Mouse (Mus musculus) MEL (cell line): ENCODE data around the gene Aunip. TPM values are rescaled to one million over a fixed set of nuclear protein-coding genes. Genes with fewer than 3 reads are reported as not detected.
A peak's percentile ranks its signal among the peaks of the same experiment; 100 is the strongest.

ENCODE experiments used
- DNase-seq: peaks from one replicate; pipeline ENCODE4 v3.0.0; 2011; ENCODE audit warnings: low read depth, low spot score
- H3K27ac ChIP-seq: 2 replicates; pipeline ENCODE4 v1.5.1; 2012; ENCODE audit warnings: low read depth, mild to moderate bottlenecking, control low read depth, low read length, moderate library complexity; ENCODE audit not compliant: control insufficient read depth
- H3K27me3 ChIP-seq, 2 experiments: fragments of 150-350 bp in 1 of 2; sonication (generic) in 1 of 2; 2 replicates each; pipeline ENCODE4 v1.6.1; 2012; ENCODE audit warnings: low read length in 2 of 2, mild to moderate bottlenecking in 2 of 2, improper control_type of control experiment in 1 of 2, moderate library complexity in 1 of 2; ENCODE audit not compliant: insufficient read depth in 2 of 2, control insufficient read depth in 1 of 2
- H3K36me3 ChIP-seq, 2 experiments: 2 replicates each; pipeline ENCODE4 v1.6.1; 2012 to 2014; ENCODE audit warnings: low read length in 2 of 2, improper control_type of control experiment in 1 of 2, inconsistent platforms in 1 of 2, mild to moderate bottlenecking in 1 of 2; ENCODE audit not compliant: insufficient read depth in 2 of 2, control insufficient read depth in 1 of 2
- H3K4me1 ChIP-seq, 2 experiments: fragments of 150-350 bp in 1 of 2; sonication (generic) in 1 of 2; 2 replicates each; pipeline ENCODE4 v1.6.1; 2012; ENCODE audit warnings: low read length in 2 of 2, improper control_type of control experiment in 1 of 2, mild to moderate bottlenecking in 1 of 2; ENCODE audit not compliant: insufficient read depth in 2 of 2, control insufficient read depth in 1 of 2
- H3K4me3 ChIP-seq, 2 experiments: fragments of 150-350 bp in 1 of 2; sonication (generic) in 1 of 2; 2 replicates each; pipeline ENCODE4 v1.5.1; 2012; ENCODE audit warnings: low read depth in 2 of 2, low read length in 2 of 2, mild to moderate bottlenecking in 2 of 2, moderate library complexity in 2 of 2, control low read depth in 1 of 2, improper control_type of control experiment in 1 of 2; ENCODE audit not compliant: control insufficient read depth in 1 of 2, insufficient read depth in 1 of 2
- H3K79me2 ChIP-seq: 2 replicates; pipeline ENCODE4 v1.6.1; 2012; ENCODE audit warnings: mild to moderate bottlenecking, low read length, moderate library complexity; ENCODE audit not compliant: control insufficient read depth, poor library complexity, insufficient read depth
- H3K9ac ChIP-seq: 2 replicates; pipeline ENCODE4 v1.6.1; 2012; ENCODE audit warnings: low read depth, mild to moderate bottlenecking, control low read depth, low read length, moderate library complexity; ENCODE audit not compliant: control insufficient read depth, poor library complexity, severe bottlenecking
- H3K9me3 ChIP-seq: fragments of 150-350 bp; sonication (generic); replicated peaks from 2 replicates; pipeline ENCODE4 v1.6.1; 2012; ENCODE audit warnings: mild to moderate bottlenecking, low read length, improper control_type of control experiment, moderate library complexity; ENCODE audit not compliant: insufficient read depth
- BHLHE40 ChIP-seq: IDR thresholded peaks from 2 replicates; pipeline ENCODE4 v1.6.1; 2012; ENCODE audit warnings: low read depth, mild to moderate bottlenecking, inconsistent platforms, low read length, improper control_type of control experiment, borderline replicate concordance
- CHD1 ChIP-seq: IDR thresholded peaks from 2 replicates; pipeline ENCODE4 v1.6.1; 2012; ENCODE audit warnings: low read depth, mild to moderate bottlenecking, inconsistent platforms, low read length, improper control_type of control experiment
- CHD2 ChIP-seq: IDR thresholded peaks from 2 replicates; pipeline ENCODE4 v1.6.1; 2011; ENCODE audit warnings: low read length, improper control_type of control experiment
- CTCF ChIP-seq, 3 experiments: IDR thresholded peaks in 2 of 3; conservative IDR thresholded peaks in 1 of 3; 2 replicates each; pipeline ENCODE4 v1.5.1; 2011 to 2012; ENCODE audit warnings: low read length in 3 of 3, low read depth in 2 of 3, mild to moderate bottlenecking in 2 of 3, improper control_type of control experiment in 1 of 3, inconsistent platforms in 1 of 3, mixed read lengths in 1 of 3, moderate library complexity in 1 of 3; ENCODE audit not compliant: control insufficient read depth in 1 of 3, insufficient read depth in 1 of 3, poor library complexity in 1 of 3, severe bottlenecking in 1 of 3
- E2F4 ChIP-seq: IDR thresholded peaks from 2 replicates; pipeline ENCODE4 v1.6.1; 2011; ENCODE audit warnings: low read depth, low read length, improper control_type of control experiment, borderline replicate concordance
- ELF1 ChIP-seq: IDR thresholded peaks from 2 replicates; pipeline ENCODE4 v1.6.1; 2014; ENCODE audit warnings: low read depth, mild to moderate bottlenecking, inconsistent platforms, low read length, improper control_type of control experiment, moderate library complexity
- EP300 ChIP-seq, 2 experiments: IDR thresholded peaks; 2 replicates each; pipeline ENCODE4 v1.6.1; 2011; ENCODE audit warnings: improper control_type of control experiment in 2 of 2, low read length in 2 of 2, low read depth in 1 of 2, mild to moderate bottlenecking in 1 of 2
- ETS1 ChIP-seq: IDR thresholded peaks from 2 replicates; pipeline ENCODE4 v1.6.1; 2012; ENCODE audit warnings: low read depth, mild to moderate bottlenecking, inconsistent platforms, low read length, improper control_type of control experiment, moderate library complexity
- GABPA ChIP-seq: IDR thresholded peaks from 2 replicates; pipeline ENCODE4 v1.6.1; 2012; ENCODE audit warnings: low read depth, mild to moderate bottlenecking, inconsistent platforms, low read length, improper control_type of control experiment, moderate library complexity
- GATA1 ChIP-seq: IDR thresholded peaks from 2 replicates; pipeline ENCODE4 v1.6.1; 2011; ENCODE audit warnings: low read depth, low read length, improper control_type of control experiment
- HCFC1 ChIP-seq: IDR thresholded peaks from 2 replicates; pipeline ENCODE4 v1.6.1; 2012; ENCODE audit warnings: low read depth, mild to moderate bottlenecking, inconsistent platforms, low read length, improper control_type of control experiment, moderate library complexity
- JUND ChIP-seq: IDR thresholded peaks from 2 replicates; pipeline ENCODE4 v1.6.1; 2011; ENCODE audit warnings: low read depth, mild to moderate bottlenecking, improper control_type of control experiment, low read length
- KAT2A ChIP-seq: conservative IDR thresholded peaks from 2 replicates; pipeline ENCODE4 v1.6.1; 2012; ENCODE audit warnings: low read depth, low read length, improper control_type of control experiment, inconsistent platforms
- MAFK ChIP-seq: IDR thresholded peaks from 2 replicates; pipeline ENCODE4 v1.6.1; 2011; ENCODE audit warnings: low read depth, mild to moderate bottlenecking, low read length, improper control_type of control experiment, borderline replicate concordance
- MAX ChIP-seq: IDR thresholded peaks from 2 replicates; pipeline ENCODE4 v1.6.1; 2011; ENCODE audit warnings: low read length, improper control_type of control experiment
- MAZ ChIP-seq: IDR thresholded peaks from 2 replicates; pipeline ENCODE4 v1.6.1; 2012; ENCODE audit warnings: low read depth, mild to moderate bottlenecking, inconsistent platforms, low read length, improper control_type of control experiment
- MEF2A ChIP-seq: IDR thresholded peaks from 2 replicates; pipeline ENCODE4 v1.6.1; 2014; ENCODE audit warnings: low read depth, mild to moderate bottlenecking, inconsistent platforms, low read length, improper control_type of control experiment; ENCODE audit not compliant: poor library complexity, insufficient replicate concordance, severe bottlenecking; ENCODE audit errors: extremely low read depth
- MXI1 ChIP-seq: IDR thresholded peaks from 2 replicates; pipeline ENCODE4 v1.6.1; 2011; ENCODE audit warnings: mild to moderate bottlenecking, low read depth, low read length, improper control_type of control experiment
- MYB ChIP-seq: IDR thresholded peaks from 2 replicates; pipeline ENCODE4 v1.6.1; 2011; ENCODE audit warnings: mild to moderate bottlenecking, low read depth, low read length, improper control_type of control experiment
- MYC ChIP-seq: IDR thresholded peaks from 2 replicates; pipeline ENCODE4 v1.6.1; 2011; ENCODE audit warnings: low read depth, mild to moderate bottlenecking, low read length, improper control_type of control experiment, moderate library complexity
- NELFE ChIP-seq: IDR thresholded peaks from 2 replicates; pipeline ENCODE4 v1.6.1; 2011; ENCODE audit warnings: low read depth, low read length, improper control_type of control experiment
- NRF1 ChIP-seq: IDR thresholded peaks from 2 replicates; pipeline ENCODE4 v1.6.1; 2014; ENCODE audit warnings: low read depth, mild to moderate bottlenecking, inconsistent platforms, low read length, improper control_type of control experiment, moderate library complexity; ENCODE audit not compliant: poor library complexity, insufficient read depth, severe bottlenecking
- POLR2A ChIP-seq, 2 experiments: IDR thresholded peaks; 2 replicates each; pipeline ENCODE4 v1.6.1; 2011 to 2012; ENCODE audit warnings: low read length in 2 of 2, mild to moderate bottlenecking in 2 of 2, control low read depth in 1 of 2, improper control_type of control experiment in 1 of 2, low read depth in 1 of 2, moderate library complexity in 1 of 2; ENCODE audit not compliant: control insufficient read depth in 1 of 2, insufficient read depth in 1 of 2, poor library complexity in 1 of 2
- POLR2AphosphoS2 ChIP-seq: IDR thresholded peaks from 2 replicates; pipeline ENCODE4 v1.6.1; 2011; ENCODE audit warnings: low read length, improper control_type of control experiment
- POLR2AphosphoS5 ChIP-seq: IDR thresholded peaks from 2 replicates; pipeline ENCODE4 v1.6.1; 2012; ENCODE audit warnings: low read depth, borderline replicate concordance, mild to moderate bottlenecking, inconsistent platforms, low read length, moderate library complexity, mixed read lengths
- RAD21 ChIP-seq: IDR thresholded peaks from 2 replicates; pipeline ENCODE4 v1.6.1; 2011; ENCODE audit warnings: mild to moderate bottlenecking, low read depth, low read length, improper control_type of control experiment
- RCOR1 ChIP-seq: IDR thresholded peaks from 2 replicates; pipeline ENCODE4 v1.6.1; 2012; ENCODE audit warnings: low read depth, mild to moderate bottlenecking, inconsistent platforms, low read length, improper control_type of control experiment
- SIN3A ChIP-seq: IDR thresholded peaks from 2 replicates; pipeline ENCODE4 v1.6.1; 2012; ENCODE audit warnings: low read length, improper control_type of control experiment, inconsistent platforms
- SMC3 ChIP-seq: IDR thresholded peaks from 2 replicates; pipeline ENCODE4 v1.6.1; 2011; ENCODE audit warnings: low read depth, low read length, improper control_type of control experiment
- TAL1 ChIP-seq: IDR thresholded peaks from 2 replicates; pipeline ENCODE4 v1.6.1; 2012; ENCODE audit warnings: mild to moderate bottlenecking, inconsistent platforms, low read length, moderate library complexity, mixed read lengths
- TBP ChIP-seq: IDR thresholded peaks from 2 replicates; pipeline ENCODE4 v1.8.0; 2011; ENCODE audit warnings: low read depth, low read length, improper control_type of control experiment
- TCF12 ChIP-seq: IDR thresholded peaks from 2 replicates; pipeline ENCODE4 v1.6.1; 2014; ENCODE audit warnings: low read depth, mild to moderate bottlenecking, inconsistent platforms, low read length, improper control_type of control experiment, moderate library complexity
- UBTF ChIP-seq: IDR thresholded peaks from 2 replicates; pipeline ENCODE4 v1.6.1; 2012; ENCODE audit warnings: low read depth, mild to moderate bottlenecking, inconsistent platforms, low read length, improper control_type of control experiment, moderate library complexity, borderline replicate concordance; ENCODE audit not compliant: insufficient read depth
- USF1 ChIP-seq: IDR thresholded peaks from 2 replicates; pipeline ENCODE4 v1.6.1; 2014; ENCODE audit warnings: low read depth, mild to moderate bottlenecking, inconsistent platforms, low read length, improper control_type of control experiment, moderate library complexity
- USF2 ChIP-seq, 2 experiments: IDR thresholded peaks; 2 replicates each; pipeline ENCODE4 v1.6.1; 2011 to 2012; ENCODE audit warnings: improper control_type of control experiment in 2 of 2, low read length in 2 of 2, borderline replicate concordance in 1 of 2, inconsistent platforms in 1 of 2, low read depth in 1 of 2, mild to moderate bottlenecking in 1 of 2; ENCODE audit not compliant: insufficient read depth in 1 of 2
- ZC3H11A ChIP-seq: IDR thresholded peaks from 2 replicates; pipeline ENCODE4 v1.6.1; 2012; ENCODE audit warnings: low read depth, mild to moderate bottlenecking, inconsistent platforms, low read length, improper control_type of control experiment
- ZKSCAN1 ChIP-seq: IDR thresholded peaks from 2 replicates; pipeline ENCODE4 v1.6.1; 2012; ENCODE audit warnings: low read depth, mild to moderate bottlenecking, inconsistent platforms, low read length, improper control_type of control experiment, moderate library complexity
- ZMIZ1 ChIP-seq: IDR thresholded peaks from 2 replicates; pipeline ENCODE4 v1.6.1; 2012; ENCODE audit warnings: low read depth, mild to moderate bottlenecking, inconsistent platforms, low read length, improper control_type of control experiment, moderate library complexity
- ZNF384 ChIP-seq: IDR thresholded peaks from 2 replicates; pipeline ENCODE4 v1.6.1; 2012; ENCODE audit warnings: low read depth, mild to moderate bottlenecking, inconsistent platforms, low read length, improper control_type of control experiment
- polyA plus RNA-seq, 2 experiments: library from polyadenylated mRNA; stranded (reverse) in 1 of 2; unstranded in 1 of 2; fragments of >175 nt in 1 of 2; fragments of >200 nt in 1 of 2; gene quantifications; 2 replicates each; pipeline versions ENCODE4 v1.2.1 to v1.2.4; 2012; ENCODE audit warnings: low replicate concordance in 2 of 2, low read depth in 1 of 2; ENCODE audit not compliant: insufficient read length in 2 of 2, insufficient read depth in 1 of 2, missing spikeins in 1 of 2
- total RNA-seq: library from RNA; depleted of rRNA; stranded (reverse); fragments of 300-350 nt; gene quantifications from 2 replicates; pipeline ENCODE4 v1.2.3, GENCODE M21; 2012

The Aunip gene
- total and polyA plus RNA-seq, 3 experiments = 14.9 to 20.6 TPM; not detected in 1

- no peak overlapping the region for H3K4me3 ChIP-seq
- no peaks in the 10 kb centered on the region for H3K9me3 ChIP-seq
- peaks cover 1 to 4% of the 10 kb centered on the region in 2 experiments; a peak in 2 of 4 replicates for H3K27me3 ChIP-seq
- TF ChIP-seq E2F4 = no peak
- no peak for TF ChIP-seq NRF1
- no peak for TF ChIP-seq MEF2A
- TF ChIP-seq TCF12 = no peak
- no peak for TF ChIP-seq MAZ
- no peak for TF ChIP-seq MYB
- peak; percentile 89 for TF ChIP-seq ZC3H11A
- TF ChIP-seq JUND = no peak
- TF ChIP-seq USF2 (IDR thresholded peaks at IDR 0.05; ENCODE audit: borderline replicate concordance in 1 of 2, insufficient read depth in 1 of 2, low read depth in 1 of 2, low read length in 2 of 2) = no peak
- TF ChIP-seq POLR2A (IDR thresholded peaks at IDR 0.05; ENCODE audit: control insufficient read depth in 1 of 2, insufficient read depth in 1 of 2, low read depth in 1 of 2, low read length in 2 of 2, poor library complexity in 1 of 2) = no peak
- TF ChIP-seq ZNF384 = no peak
- TF ChIP-seq ELF1 = no peak
- TF ChIP-seq GABPA = no peak
- no peak for TF ChIP-seq GATA1
- peak; percentile 64 for TF ChIP-seq HCFC1
- TF ChIP-seq EP300 (IDR thresholded peaks at IDR 0.05; ENCODE audit: low read depth in 1 of 2, low read length in 2 of 2) = no peak
- no peak for TF ChIP-seq BHLHE40
- no peak for TF ChIP-seq ZMIZ1
- no peak for TF ChIP-seq MYC
- no peak for TF ChIP-seq TBP
- no peak for TF ChIP-seq POLR2AphosphoS5
- TF ChIP-seq CHD2 = no peak
- peak; percentile 95 for TF ChIP-seq RAD21
- no peak for TF ChIP-seq MAFK
- no peak for TF ChIP-seq NELFE
- no peak for TF ChIP-seq KAT2A
- no peak for TF ChIP-seq TAL1
- TF ChIP-seq ETS1 = no peak
- peak in 2 of 3 experiments; percentile 98 to 100 for TF ChIP-seq CTCF (IDR thresholded peaks at IDR 0.05 in 2 of 3, conservative IDR thresholded peaks at IDR 0.05 in 1 of 3; ENCODE audit: control insufficient read depth in 1 of 3, insufficient read depth in 1 of 3, low read depth in 2 of 3, low read length in 3 of 3, poor library complexity in 1 of 3, severe bottlenecking in 1 of 3)
- no peak for TF ChIP-seq USF1
- no peak for TF ChIP-seq ZKSCAN1
- peak; percentile 50; the same call in 1 of the 2 replicates for TF ChIP-seq SIN3A
- TF ChIP-seq SMC3 = peak; percentile 95
- no peak for TF ChIP-seq UBTF
- no peak for TF ChIP-seq MAX
- TF ChIP-seq CHD1 = no peak
- TF ChIP-seq POLR2AphosphoS2 = no peak
- TF ChIP-seq MXI1 = no peak
- no peak for TF ChIP-seq RCOR1
- TF ChIP-seq, all 39 proteins: peak for 6
- no peaks in the 10 kb centered on the region for H3K36me3 ChIP-seq
- peak; percentile 90 for DNase-seq
- no peak overlapping the region for H3K9ac ChIP-seq
- H3K27ac ChIP-seq = no peak overlapping the region
- no peaks in the 10 kb centered on the region for H3K79me2 ChIP-seq
- no peaks in the 10 kb centered on the region; a peak in 1 of 4 replicates for H3K4me1 ChIP-seq
These were observed 32.8 kb upstream of the Aunip start for GRCm38 (mm10) chr4:134478031-134478430.
